13 mouse cellular contexts compared by ENCODE assay signal in genomic region chr5:32594358-32594757, GRCm38 (mm10). TPM values are rescaled to one million over a fixed set of nuclear protein-coding genes. Genes with fewer than 3 reads are reported as not detected.
DNase-seq lines count a peak whose midpoint lies in the region; ATAC-seq and TF ChIP-seq lines count a peak whose summit lies in the region.
"Had no signal": no experiment of that assay in that cellular context is flagged by ENCODE, and none has a peak within 500 bp of the region (broad histone marks: within the 10 kb centered on the region; RNA-seq: fewer than 3 reads in every experiment).

No protein-coding gene starts in this region.

- no peak for ATAC-seq in heart, embryonic 11.5 days (replicated peaks; ENCODE audit: insufficient number of reproducible peaks, low FRiP score, low TSS enrichment)
- ATAC-seq in heart, embryonic 15.5 days (replicated peaks; ENCODE audit: insufficient number of reproducible peaks, insufficient read depth, low FRiP score, low read depth), result no peak
- ATAC-seq in kidney, postnatal 0 days (replicated peaks; ENCODE audit: low FRiP score, low read depth), result no peak
- no peak for ATAC-seq in hindbrain, embryonic 11.5 days (ENCODE audit: low FRiP score)
- ATAC-seq: midbrain, embryonic 15.5 days had no signal

- no peak overlapping the region for H3K27ac ChIP-seq in heart, embryonic 11.5 days (ENCODE audit: low read depth, low read length)
- H3K27ac ChIP-seq in heart, embryonic 15.5 days, result peak overlapping the region; percentile 43; the same call in 1 of the 2 replicates
- peak overlapping the region; percentile 57 for H3K27ac ChIP-seq in kidney, postnatal 0 days
- no peak overlapping the region for H3K27ac ChIP-seq in hindbrain, embryonic 11.5 days (ENCODE audit: low read depth, low read length)
- H3K27ac ChIP-seq: embryonic facial prominence, embryonic 12.5 days; forebrain, embryonic 10.5 days; left cerebral cortex, adult 2 months; midbrain, embryonic 15.5 days had no signal

- whole genome bisulfite sequencing in heart, embryonic 11.5 days (ENCODE audit: insufficient replicate concordance), result 55% methylated on average over 5 of the region's 5 CpGs
- 54% methylated on average over 5 of the region's 5 CpGs for WGBS in heart, embryonic 15.5 days
- WGBS in kidney, postnatal 0 days, result 65% methylated on average over 5 of the region's 5 CpGs
- WGBS in hindbrain, embryonic 11.5 days, result 74% methylated on average over 5 of the region's 5 CpGs

- DNase-seq in heart, adult 18-20 months, result peak; percentile 37 to 74
- DNase-seq in kidney, postnatal 0 days (ENCODE audit: low spot score), result peak; percentile 59
- peak; percentile 61 for DNase-seq in lung, postnatal 36 days
- DNase-seq in hindbrain, embryonic 11.5 days (ENCODE audit: low spot score), result no peak
- no peak for DNase-seq in ovary, postnatal 36 days (ENCODE audit: low spot score)
- DNase-seq in cerebellum, adult 8-10 months, result no peak

- no peak overlapping the region for H3K9ac ChIP-seq in heart, embryonic 11.5 days (ENCODE audit: low read depth, low read length)
- H3K9ac ChIP-seq in heart, embryonic 15.5 days, result no peak overlapping the region
- H3K9ac ChIP-seq in kidney, postnatal 0 days (ENCODE audit: low read depth, low read length), result no peak overlapping the region
- H3K9ac ChIP-seq in hindbrain, embryonic 11.5 days (ENCODE audit: low read depth, low read length), result no peak overlapping the region
- H3K9ac ChIP-seq: embryonic facial prominence, embryonic 12.5 days; midbrain, embryonic 15.5 days had no signal

- no peaks in the 10 kb centered on the region for H3K4me1 ChIP-seq in heart, embryonic 11.5 days (ENCODE audit: control insufficient read depth, insufficient read depth, low read length)
- no peaks in the 10 kb centered on the region for H3K4me1 ChIP-seq in heart, embryonic 15.5 days (replicated peaks)
- no peaks in the 10 kb centered on the region for H3K4me1 ChIP-seq in kidney, postnatal 0 days (replicated peaks; ENCODE audit: insufficient read depth, low read length)
- H3K4me1 ChIP-seq in hindbrain, embryonic 11.5 days (replicated peaks; ENCODE audit: control insufficient read depth, insufficient read depth, low read length), result no peaks in the 10 kb centered on the region
- H3K4me1 ChIP-seq: embryonic facial prominence, embryonic 12.5 days; forebrain, embryonic 10.5 days; midbrain, embryonic 15.5 days had no signal

- H3K27me3 ChIP-seq in heart, embryonic 11.5 days (ENCODE audit: control insufficient read depth, insufficient read depth, low read length), result no peaks in the 10 kb centered on the region
- H3K27me3 ChIP-seq in heart, embryonic 15.5 days, result no peaks in the 10 kb centered on the region
- H3K27me3 ChIP-seq in kidney, postnatal 0 days (ENCODE audit: insufficient read depth, low read length), result no peaks in the 10 kb centered on the region
- H3K27me3 ChIP-seq in hindbrain, embryonic 11.5 days (ENCODE audit: control insufficient read depth, insufficient read depth, low read length), result no peaks in the 10 kb centered on the region
- H3K27me3 ChIP-seq: embryonic facial prominence, embryonic 12.5 days; midbrain, embryonic 15.5 days had no signal

- H3K36me3 ChIP-seq in heart, embryonic 11.5 days (ENCODE audit: control insufficient read depth, insufficient read depth, low read length), result no peaks in the 10 kb centered on the region
- no peaks in the 10 kb centered on the region for H3K36me3 ChIP-seq in heart, embryonic 15.5 days
- no peaks in the 10 kb centered on the region for H3K36me3 ChIP-seq in kidney, postnatal 0 days (ENCODE audit: insufficient read depth, low read length)
- no peaks in the 10 kb centered on the region for H3K36me3 ChIP-seq in hindbrain, embryonic 11.5 days (ENCODE audit: control insufficient read depth, insufficient read depth, low read length)
- H3K36me3 ChIP-seq: embryonic facial prominence, embryonic 12.5 days; forebrain, embryonic 10.5 days; midbrain, embryonic 15.5 days had no signal

- no peaks in the 10 kb centered on the region for H3K9me3 ChIP-seq in heart, embryonic 11.5 days (replicated peaks; ENCODE audit: control insufficient read depth, low read length)
- no peaks in the 10 kb centered on the region for H3K9me3 ChIP-seq in heart, embryonic 15.5 days (replicated peaks)
- H3K9me3 ChIP-seq in kidney, postnatal 0 days (replicated peaks; ENCODE audit: low read length), result no peaks in the 10 kb centered on the region
- H3K9me3 ChIP-seq in hindbrain, embryonic 11.5 days (ENCODE audit: control insufficient read depth, low read length), result no peaks in the 10 kb centered on the region
- H3K9me3 ChIP-seq: embryonic facial prominence, embryonic 12.5 days; forebrain, embryonic 10.5 days; midbrain, embryonic 15.5 days had no signal

- no peak for TF ChIP-seq CTCF in kidney, postnatal 0 days (IDR thresholded peaks at IDR 0.05; ENCODE audit: low read depth)

- no peak overlapping the region for H3K4me2 ChIP-seq in heart, embryonic 11.5 days
- no peak overlapping the region for H3K4me2 ChIP-seq in heart, embryonic 15.5 days
- H3K4me2 ChIP-seq in kidney, postnatal 0 days (ENCODE audit: low read length), result no peak overlapping the region
- H3K4me2 ChIP-seq in hindbrain, embryonic 11.5 days (replicated peaks; ENCODE audit: low read depth, low read length), result no peak overlapping the region
- H3K4me2 ChIP-seq: embryonic facial prominence, embryonic 12.5 days; midbrain, embryonic 15.5 days had no signal

- no peak overlapping the region for H3K4me3 ChIP-seq in heart, embryonic 11.5 days (ENCODE audit: low read depth, low read length)
- H3K4me3 ChIP-seq in heart, embryonic 15.5 days, result no peak overlapping the region
- no peak overlapping the region for H3K4me3 ChIP-seq in kidney, postnatal 0 days (replicated peaks; ENCODE audit: low read depth, low read length)
- H3K4me3 ChIP-seq in hindbrain, embryonic 11.5 days (ENCODE audit: low read depth, low read length), result no peak overlapping the region
- H3K4me3 ChIP-seq: embryonic facial prominence, embryonic 12.5 days; forebrain, embryonic 10.5 days; left cerebral cortex, adult 2 months; midbrain, embryonic 15.5 days had no signal

RNA-seq across cellular contexts. Expression of gene Yes1, which starts 16.6 kb away (rescaled TPM):
- total RNA-seq in heart, adult 18-20 months (2021), result 10 to 100 TPM; 12.8 to 14.8 TPM
- 26.2 and 27.4 TPM in 2 replicates for polyA plus RNA-seq in heart, embryonic 11.5 days (2014; fragmentation: Nextera tagmentation; extraction: Ambion mirVana)
- 22.5 and 23.7 TPM in 2 replicates for polyA plus RNA-seq in heart, embryonic 15.5 days (2015; fragmentation: Nextera tagmentation; extraction: Ambion mirVana)
- polyA plus RNA-seq in kidney, postnatal 0 days (2015; fragmentation: Nextera tagmentation; extraction: Ambion mirVana), result 25.8 and 28.0 TPM in 2 replicates
- polyA plus RNA-seq in hindbrain, embryonic 11.5 days (2014; fragmentation: Nextera tagmentation; extraction: Ambion mirVana), result 32.1 and 34.6 TPM in 2 replicates
- total RNA-seq: MEL had no signal

Comparison
In these comparisons a context has a peak if more than half of its experiments do, and no peak if none do; other contexts are left out.
1. H3K27ac ChIP-seq: peak in heart, embryonic 15.5 days (single experiment) and kidney, postnatal 0 days (single experiment); none in heart, embryonic 11.5 days (single experiment) and hindbrain, embryonic 11.5 days (single experiment).
2. DNase-seq: peak in heart, adult 18-20 months (2 of 2), kidney, postnatal 0 days (single experiment) and lung, postnatal 36 days (single experiment); none in hindbrain, embryonic 11.5 days (single experiment), ovary, postnatal 36 days (single experiment) and cerebellum, adult 8-10 months (single experiment).